Mouse (Mus musculus) heart, adult 2 months (tissue): ENCODE measurements around the gene Memo1. TPM values are rescaled to one million over a fixed set of nuclear protein-coding genes. Genes with fewer than 3 reads are reported as not detected.

Experiments
- DNase-seq, 2 experiments: peaks; one replicate each; pipeline ENCODE4 v3.0.0; 2021
- H3K27ac ChIP-seq: fragments of 200-600 bp; 2 replicates; pipeline ENCODE4 v1.8.1; 2022
- H3K27me3 ChIP-seq: fragments of 200-500 bp; 2 replicates; pipeline ENCODE4 v1.6.1; 2012; ENCODE audit warnings: mild to moderate bottlenecking, low read length, inconsistent platforms, mixed read lengths; ENCODE audit not compliant: control insufficient read depth, insufficient read depth
- H3K36me3 ChIP-seq: fragments of 200-500 bp; 2 replicates; pipeline ENCODE4 v1.6.1; 2012; ENCODE audit warnings: low read length, inconsistent platforms; ENCODE audit not compliant: control insufficient read depth, insufficient read depth
- H3K4me1 ChIP-seq: fragments of 200-500 bp; 2 replicates; pipeline ENCODE4 v1.6.1; 2011; ENCODE audit warnings: low read length; ENCODE audit not compliant: control insufficient read depth, insufficient read depth
- H3K4me3 ChIP-seq: fragments of 200-600 bp; 2 replicates; pipeline ENCODE4 v1.8.1; 2022
- H3K79me2 ChIP-seq: fragments of 200-500 bp; replicated peaks from 2 replicates; pipeline ENCODE4 v1.6.1; 2012; ENCODE audit warnings: mild to moderate bottlenecking, inconsistent platforms, low read length, moderate library complexity, mixed read lengths; ENCODE audit not compliant: control insufficient read depth, insufficient read depth
- H3K9ac ChIP-seq: fragments of 200-500 bp; 2 replicates; pipeline ENCODE4 v1.6.1; 2012; ENCODE audit warnings: low read depth, mild to moderate bottlenecking, control low read depth, inconsistent platforms, low read length, mixed read lengths
- CTCF ChIP-seq: fragments of 200-600 bp; IDR thresholded peaks from 2 replicates; pipeline ENCODE4 v1.8.1; 2022; ENCODE audit warnings: antibody characterized with exemption, mild to moderate bottlenecking, moderate library complexity
- EP300 ChIP-seq: fragments of 200-500 bp; IDR thresholded peaks from 2 replicates; pipeline ENCODE4 v1.6.1; 2011; ENCODE audit warnings: low read depth, low read length, control low read depth; ENCODE audit not compliant: insufficient read depth
- POLR2A ChIP-seq: fragments of 200-500 bp; IDR thresholded peaks from 2 replicates; pipeline ENCODE4 v1.6.1; 2011; ENCODE audit warnings: mild to moderate bottlenecking, low read depth, low read length, control low read depth; ENCODE audit not compliant: insufficient read depth
- WGBS: fragments of 180-500 bp; shearing (Covaris S2); methylation state at CpG from one replicate; pipeline ENCODE4 v1.1.7; 2018; 5-methylcytosine and 5-hydroxymethylcytosine counted together
- intact Hi-C: fragments of 180-260 bp; cut with DNase I; formaldehyde crosslinking; loops from one replicate; pipeline ENCODE4 v1.15.1; 2025
- long read RNA-seq: library from polyadenylated mRNA; stranded (forward); transcript quantifications from one replicate; pipeline ENCODE4 v2.0.0, GENCODE M21; 2021
- polyA plus RNA-seq: library from polyadenylated mRNA; depleted of rRNA; stranded (reverse); fragments of >200 nt; gene quantifications from 2 replicates; pipeline ENCODE4 v1.2.3, GENCODE M21; 2012; rRNA removed
- total RNA-seq, 2 experiments: library from RNA; stranded (reverse); gene quantifications; 2 replicates each; pipeline ENCODE4 v1.2.3; 2021

Memo1 gene
- total RNA-seq = 10 to 100 TPM; 56.7 to 66.7 TPM
- polyA plus RNA-seq = 70.8 and 77.6 TPM in 2 replicates
- long read RNA-seq, transcript Memo1-210 (9 exons, 3,163 nt) = major isoform, 18 of 41 reads
- long read RNA-seq, partial matches to known transcripts = 1 of 41 reads
- long read RNA-seq, other reads (novel, unspliced or antisense) = 22 of 41 reads

GRCm38 (mm10) chr17:74295026-74295970, at the start of gene Memo1:
Gene Memo1, minus strand, starts transcription at chr17:74295521.
- H3K9ac ChIP-seq = peak within 1 kb of the TSS; percentile 100
- intact Hi-C loops = loop anchor here (1.0 to 10.0 kb wide), 5 partner anchors 21 to 360 kb away; partner anchors contain the start of genes Slc30a6 and Spast
- H3K79me2 ChIP-seq = peaks cover 2% of the 10 kb centered on the region
- TF ChIP-seq CTCF (no peak), POLR2A (0 out of 2 replicates have a peak, but pooled peaks have one; percentile 17)
- H3K27ac ChIP-seq = peak within 1 kb of the TSS; percentile 99
- peak; percentile 88 to 91 for DNase-seq
- H3K4me3 ChIP-seq = peak within 1 kb of the TSS; percentile 95
- H3K4me1 ChIP-seq = peaks cover 1% of the 10 kb centered on the region
- peaks cover 5% of the 10 kb centered on the region for H3K36me3 ChIP-seq
- no peaks in the 10 kb centered on the region for H3K27me3 ChIP-seq
- 2% methylated on average over 81 of the region's 110 CpGs for WGBS

GRCm38 (mm10) chr17:74341151-74341550, 45.8 kb upstream of the Memo1 start:
- H3K4me3 ChIP-seq = no peak overlapping the region
- no peak for DNase-seq
- no peak overlapping the region; the same call in 1 of the 2 replicates for H3K27ac ChIP-seq
- no peak overlapping the region for H3K9ac ChIP-seq
- H3K79me2 ChIP-seq = peaks cover 7% of the 10 kb centered on the region
- intact Hi-C loops = loop anchor here (5.0 kb wide), 1 partner anchor 186 kb away; the partner anchor contains the start of gene Birc6
- TF ChIP-seq CTCF = no peak
- peaks cover 5% of the 10 kb centered on the region for H3K36me3 ChIP-seq
- peaks cover 8% of the 10 kb centered on the region for H3K4me1 ChIP-seq
- 35% methylated on average over 5 of the region's 5 CpGs for WGBS
- no peaks in the 10 kb centered on the region for H3K27me3 ChIP-seq

GRCm38 (mm10) chr17:74338937-74339804, 43.9 kb upstream of the Memo1 start, which contains the start of gene Spast:
Gene Spast, plus strand, starts transcription at chr17:74338987.
- peak; percentile 44; the same call in 1 of the 2 replicates for TF ChIP-seq POLR2A
- no peak for TF ChIP-seq CTCF
- Histone ChIP-seq H3K4me1 (peaks cover 8% of the 10 kb centered on the region), H3K27ac (peak within 1 kb of the TSS; percentile 87), H3K4me3 (peak within 1 kb of the TSS; percentile 61), H3K27me3 (no peaks in the 10 kb centered on the region), H3K9ac (peak within 1 kb of the TSS; percentile 97), H3K36me3 (peaks cover 5% of the 10 kb centered on the region), H3K79me2 (peaks cover 5% of the 10 kb centered on the region)
- intact Hi-C loops = loop anchor here (1.0 to 2.0 kb wide), 3 partner anchors 23 to 56 kb away; partner anchors contain the start of genes Memo1 and Slc30a6
- DNase-seq = peak; percentile 87 to 90
- WGBS = 1% methylated on average over 84 of the region's 90 CpGs

GRCm38 (mm10) chr17:74338225-74338931, 43.1 kb upstream of the Memo1 start:
- intact Hi-C loops = loop anchor here (1.0 to 2.0 kb wide), 3 partner anchors 22 to 56 kb away; partner anchors contain the start of genes Memo1 and Slc30a6

DNA sequence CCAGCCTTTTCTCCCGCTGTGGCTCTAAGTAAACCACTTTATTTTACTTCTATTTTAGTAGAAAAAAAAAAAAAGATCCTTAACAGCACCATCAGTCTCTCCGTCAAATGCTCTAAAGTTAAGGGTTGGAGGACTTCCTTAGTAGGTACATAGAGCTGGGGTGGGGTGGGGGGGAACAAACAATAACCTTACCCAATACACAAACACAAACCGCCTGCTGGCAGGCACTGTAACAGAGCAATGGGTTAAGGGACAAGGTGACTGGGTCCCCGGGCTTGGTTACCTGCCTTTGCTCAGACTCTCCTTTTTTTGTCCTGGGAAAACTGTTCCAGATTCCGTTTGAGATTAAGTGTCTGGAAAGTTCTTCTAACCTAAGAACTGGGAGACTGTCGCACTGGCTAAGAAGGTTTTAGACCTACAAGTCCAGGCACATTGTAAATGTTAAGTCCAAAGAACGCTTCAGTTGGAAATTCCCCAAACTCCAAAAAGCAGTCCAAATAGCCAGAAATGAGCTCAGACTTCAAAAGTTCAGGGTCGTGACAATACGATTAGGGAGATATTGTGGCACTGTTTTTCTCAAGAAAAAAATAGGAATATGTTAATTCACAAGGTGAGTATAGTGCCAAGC, 35.8 kb upstream of the Memo1 start:
- Histone ChIP-seq H3K4me1 (no peaks in the 10 kb centered on the region), H3K79me2 (no peaks in the 10 kb centered on the region), H3K27me3 (no peaks in the 10 kb centered on the region), H3K4me3 (no peak overlapping the region), H3K36me3 (no peaks in the 10 kb centered on the region), H3K9ac (no peak overlapping the region), H3K27ac (no peak overlapping the region)
- intact Hi-C loops = no loop called here
- WGBS = 73% methylated on average over 9 of the region's 9 CpGs
- TF ChIP-seq CTCF (no peak), POLR2A (no peak), EP300 (no peak)
- DNase-seq = no peak

More at GRCm38 (mm10) chr17:74338225-74338931, 43.1 kb upstream of the Memo1 start:
- Histone ChIP-seq H3K36me3 (peaks cover 5% of the 10 kb centered on the region), H3K79me2 (peaks cover 2% of the 10 kb centered on the region), H3K27me3 (no peaks in the 10 kb centered on the region), H3K27ac (peak overlapping the region; percentile 87), H3K4me1 (peaks cover 8% of the 10 kb centered on the region), H3K4me3 (peak overlapping the region; percentile 61), H3K9ac (peak overlapping the region; percentile 97)
- under 1% methylated on average over 43 of the region's 50 CpGs for WGBS
- TF ChIP-seq CTCF (no peak), EP300 (no peak), POLR2A (peak; percentile 64; the same call in 1 of the 2 replicates)
- peak; percentile 95 to 96 for DNase-seq
